Mouse (Mus musculus) 3T3-L1 (cell line): ENCODE data around the gene Swt1.
"Not testable (repeated sequence)": the region's sequence is repeated elsewhere in the genome, so short reads cannot be mapped to it uniquely, and the experiment has no call there.

Source experiments
- DNase-seq: peaks from one replicate; pipeline ENCODE4 v3.0.0-alpha.2; 2015; ENCODE audit warnings: low read depth, low spot score

Gene Swt1

GRCm38 (mm10) chr1:151428263-151429221 lies at the start of gene Swt1, which contains the start of gene Trmt1l:
TSS of gene Swt1 (minus strand) at chr1:151428455.
TSS of gene Trmt1l (plus strand) at chr1:151428542.
- DNase-seq: peak; percentile 100

GRCm38 (mm10) chr1:151472386-151472785 lies 44.1 kb upstream of the Swt1 start:
- DNase-seq: not testable (repeated sequence)

- DNase-seq: no peak
Observed at GRCm38 (mm10) chr1:151471429-151471828, 43.2 kb upstream of the Swt1 start.

GRCm38 (mm10) chr1:151466571-151466970 lies 38.3 kb upstream of the Swt1 start:
- peak; percentile 72 for DNase-seq

- no peak for DNase-seq
Observed at GRCm38 (mm10) chr1:151464914-151465313, 36.7 kb upstream of the Swt1 start.

- DNase-seq: no peak
Observed at GRCm38 (mm10) chr1:151461265-151461664, 33.0 kb upstream of the Swt1 start.

- no peak for DNase-seq
Observed at GRCm38 (mm10) chr1:151457087-151457486, 28.8 kb upstream of the Swt1 start.

- DNase-seq: no peak
Observed at GRCm38 (mm10) chr1:151451946-151452345, 23.7 kb upstream of the Swt1 start.

- no peak for DNase-seq
Observed at GRCm38 (mm10) chr1:151450851-151451250, 22.6 kb upstream of the Swt1 start.

- no peak for DNase-seq
Observed at GRCm38 (mm10) chr1:151449866-151450265, 21.6 kb upstream of the Swt1 start.

GRCm38 (mm10) chr1:151435431-151435830 lies 7.2 kb upstream of the Swt1 start:
- no peak for DNase-seq

GRCm38 (mm10) chr1:151429316-151429715 lies 1.1 kb upstream of the Swt1 start:
- DNase-seq: peak; percentile 37

- no peak for DNase-seq
Observed at GRCm38 (mm10) chr1:151427888-151428262, 380 bp downstream of the Swt1 start.

GRCm38 (mm10) chr1:151426947-151427600 lies 1.2 kb downstream of the Swt1 start:
- DNase-seq: peak; percentile 49

- no peak for DNase-seq
Observed at GRCm38 (mm10) chr1:151422178-151422577, 6.1 kb downstream of the Swt1 start.

GRCm38 (mm10) chr1:151409827-151410226 lies 18.4 kb downstream of the Swt1 start:
- DNase-seq: no peak

- DNase-seq: peak; percentile 77
Observed at GRCm38 (mm10) chr1:151390029-151390428, 38.2 kb downstream of the Swt1 start.

GRCm38 (mm10) chr1:151377353-151377752 lies 50.9 kb downstream of the Swt1 start:
- no peak for DNase-seq

GRCm38 (mm10) chr1:151372823-151373222 lies 55.4 kb downstream of the Swt1 start:
- no peak for DNase-seq

- DNase-seq: no peak
Observed at GRCm38 (mm10) chr1:151371543-151371942, 56.7 kb downstream of the Swt1 start.

GRCm38 (mm10) chr1:151370573-151370972 lies 57.7 kb downstream of the Swt1 start:
- DNase-seq: no peak

GRCm38 (mm10) chr1:151368444-151368843 lies 59.8 kb downstream of the Swt1 start:
- DNase-seq: no peak
